Mouse (Mus musculus) MEL-GATA-1-ER (cell line): Measurements from ENCODE around the gene Psmb11.
"Not testable (repeated sequence)": the region's sequence is repeated elsewhere in the genome, so short reads cannot be mapped to it uniquely, and the experiment has no call there.

Source experiments
- DNase-seq: peaks from one replicate; pipeline ENCODE4 v3.0.0-alpha.2; 2012; ENCODE audit warnings: low read depth; ENCODE audit errors: extremely low read depth

Psmb11 gene

DNA sequence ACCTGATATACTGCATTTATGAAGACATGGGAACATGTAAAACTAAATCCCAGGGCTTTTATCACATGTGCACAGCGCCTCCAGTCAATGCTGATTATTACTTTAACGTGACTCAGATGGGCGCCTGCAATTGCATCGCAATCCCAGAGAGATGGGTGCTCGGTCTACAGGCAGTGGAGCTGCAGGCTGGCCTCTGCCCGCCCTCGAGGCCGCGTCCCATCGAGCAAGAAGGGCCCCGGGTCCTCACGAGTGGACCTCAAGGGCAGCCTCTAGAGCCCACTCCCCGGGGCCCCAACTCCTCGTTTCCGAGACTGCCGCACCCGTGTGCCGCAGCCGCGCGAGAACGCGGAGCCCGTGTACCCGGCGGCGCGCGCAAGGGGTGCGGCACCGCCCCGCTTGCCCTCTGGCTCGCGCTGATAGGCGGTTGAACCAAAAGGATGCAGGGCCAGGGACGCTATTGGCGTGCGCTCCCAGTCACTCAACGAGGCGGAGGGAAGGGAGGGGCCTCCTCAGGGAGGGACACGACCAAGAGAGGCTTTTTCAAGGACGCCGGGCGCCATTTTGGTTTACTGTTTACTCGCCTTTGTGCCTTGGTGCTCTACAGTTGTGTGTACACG lies 18.1 kb upstream of the Psmb11 start:
- DNase-seq, result peak; percentile 90

DNA sequence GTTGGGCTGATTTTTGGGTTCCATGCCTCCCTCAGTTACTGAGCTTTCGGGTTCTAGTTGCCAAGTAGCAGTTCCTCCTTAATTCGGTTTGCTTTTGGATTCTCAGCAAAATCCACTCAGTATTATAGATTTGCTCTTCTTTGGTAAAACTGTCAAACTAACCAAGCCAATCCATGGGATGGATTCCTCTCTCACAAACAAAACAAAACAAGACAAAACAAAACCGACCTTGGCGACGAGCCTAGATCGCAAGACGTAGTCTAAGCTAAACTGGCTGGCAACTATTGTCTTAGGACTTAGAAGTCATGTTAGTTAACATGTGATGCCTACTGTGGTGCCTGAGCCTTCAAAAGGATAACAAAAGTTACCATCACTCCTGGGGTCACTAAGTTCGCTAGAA lies 17.5 kb upstream of the Psmb11 start:
- DNase-seq, result no peak

DNA sequence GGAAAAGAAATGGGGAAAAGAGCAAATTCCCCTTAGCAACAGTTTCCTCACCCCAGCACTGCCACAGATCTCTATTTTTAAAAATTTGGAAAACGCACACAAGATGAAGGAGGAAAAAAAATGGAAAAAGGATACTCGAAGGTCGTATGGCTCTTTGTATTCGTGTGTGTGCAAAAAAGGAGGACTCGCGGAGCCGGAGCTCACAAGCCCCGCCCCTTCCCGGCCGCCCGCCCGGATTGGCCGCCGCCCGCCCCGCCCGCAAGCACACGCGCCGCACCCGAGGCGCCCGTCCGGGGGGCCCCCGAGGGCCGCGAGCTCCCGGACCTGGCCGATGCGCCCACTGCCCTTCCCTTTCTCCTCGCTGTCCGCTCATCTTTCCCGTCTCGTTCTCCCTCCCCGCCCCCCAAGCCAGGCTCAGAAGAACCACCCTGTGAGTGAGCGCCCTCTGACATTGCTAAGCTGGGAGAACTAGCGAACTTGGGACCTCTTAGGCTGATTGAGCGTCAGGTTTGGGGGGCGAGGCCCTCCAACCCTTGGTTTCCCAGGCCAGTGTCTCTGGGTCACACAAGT lies 15.4 kb upstream of the Psmb11 start, which contains the start of gene 4931414P19Rik:
Gene 4931414P19Rik, minus strand, starts transcription at position 242 of the 570 bp plus-strand sequence.
- no peak for DNase-seq

GRCm38 (mm10) chr14:54607226-54607625 lies 14.0 kb upstream of the Psmb11 start:
- DNase-seq, result no peak

GRCm38 (mm10) chr14:54609245-54609644 lies 12.0 kb upstream of the Psmb11 start:
- DNase-seq, result no peak

DNA sequence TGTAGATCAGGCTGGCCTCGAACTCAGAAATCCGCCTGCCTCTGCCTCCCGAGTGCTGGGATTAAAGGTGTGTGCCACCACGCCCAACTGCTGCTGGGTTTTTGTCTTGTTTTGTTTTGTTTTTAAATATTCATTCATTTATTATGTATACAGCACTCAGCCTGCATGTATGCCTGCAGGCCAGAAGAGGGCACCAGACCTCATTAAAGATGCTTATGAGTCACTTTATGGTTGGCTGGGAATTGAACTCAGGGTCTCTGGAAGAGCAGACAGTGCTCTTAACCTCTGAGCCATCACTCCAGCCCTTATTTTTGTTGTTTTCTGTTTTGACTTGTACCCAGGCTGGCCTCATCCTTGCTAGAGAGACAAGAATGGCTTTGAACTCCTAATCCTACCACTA lies 11.3 kb upstream of the Psmb11 start:
- no peak for DNase-seq

DNA sequence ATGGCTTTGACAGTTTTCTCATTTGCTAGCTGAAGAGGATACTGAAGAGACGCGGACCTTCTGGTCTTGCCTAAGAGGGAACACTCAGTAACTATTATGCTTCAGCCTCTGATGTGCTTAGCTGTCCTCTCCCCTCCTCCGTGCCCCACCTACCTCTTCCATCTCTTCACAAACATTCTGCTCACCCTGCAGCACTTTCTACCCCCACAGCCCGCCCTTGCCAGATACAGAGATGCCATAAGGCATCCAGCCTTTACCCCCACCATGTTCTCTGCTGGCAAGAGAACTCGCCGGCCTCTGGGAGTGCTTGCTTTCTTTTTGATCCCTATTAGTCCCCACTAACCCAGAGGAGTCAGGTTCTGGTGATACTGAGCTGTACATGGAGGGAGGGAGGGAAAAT lies 10.6 kb upstream of the Psmb11 start:
- DNase-seq, result no peak

- not testable (repeated sequence) for DNase-seq
Measured at GRCm38 (mm10) chr14:54614130-54614529, 7.1 kb upstream of the Psmb11 start.

GRCm38 (mm10) chr14:54616226-54616825 lies 4.9 kb upstream of the Psmb11 start:
- DNase-seq, result no peak

DNA sequence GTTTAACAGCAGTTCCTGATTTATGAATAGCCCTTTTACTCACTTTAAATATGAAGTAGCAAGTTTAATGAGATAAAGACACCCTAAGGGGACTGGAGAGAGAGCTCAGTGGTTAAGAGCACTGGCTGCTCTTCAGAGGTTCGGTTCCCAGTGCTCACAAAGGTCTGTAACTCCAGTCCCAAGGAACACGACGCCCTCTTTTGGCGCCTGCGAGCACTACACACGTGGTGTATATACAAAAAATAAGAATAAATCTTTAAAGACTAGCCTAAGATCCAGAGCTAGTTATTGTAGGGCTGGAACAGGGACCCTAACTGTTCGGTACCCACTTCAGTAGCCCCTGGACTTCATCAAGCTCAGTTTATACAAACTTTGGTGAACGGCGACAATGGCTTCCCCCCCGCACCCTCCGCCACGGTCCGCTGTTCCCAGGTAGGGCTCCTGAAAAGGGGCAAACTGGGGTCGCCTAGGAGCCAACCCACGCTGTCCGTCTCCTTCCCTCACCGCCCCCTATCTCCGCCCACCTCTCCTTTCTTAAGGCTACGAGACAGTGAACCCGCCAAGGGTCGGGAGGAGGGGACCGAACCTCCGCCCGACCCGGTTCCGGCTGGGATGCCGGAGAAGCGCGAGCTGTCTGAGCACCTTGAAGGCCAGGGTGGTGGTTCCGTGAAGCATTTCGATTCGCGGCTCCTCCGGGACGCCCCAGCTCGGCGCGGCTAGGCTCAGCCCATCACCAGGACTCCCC lies 3.9 kb upstream of the Psmb11 start:
- no peak for DNase-seq

GRCm38 (mm10) chr14:54617897-54618365 lies 3.3 kb upstream of the Psmb11 start, which contains the start of gene Psmb5:
Psmb5 (minus strand) TSS chr14:54618022.
- DNase-seq, result peak; percentile 77

DNA sequence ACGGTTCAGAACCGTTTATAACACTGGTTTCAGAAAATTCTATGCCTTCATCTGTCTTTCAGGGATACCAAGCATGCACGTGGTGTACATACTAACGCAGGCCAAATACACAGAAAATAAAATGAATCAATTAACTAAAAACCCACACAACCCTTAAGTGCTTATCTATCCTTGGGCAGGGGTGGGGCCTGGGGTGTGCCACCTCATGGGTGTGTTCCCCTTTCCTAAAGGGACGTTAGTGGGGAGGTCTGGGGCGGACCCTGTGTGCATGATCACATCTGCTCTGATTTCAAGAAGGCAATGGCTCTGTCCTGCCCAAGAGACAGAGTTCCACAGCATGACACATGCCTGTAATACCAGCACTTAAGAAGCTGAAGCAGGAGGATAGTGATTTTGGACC lies 2.1 kb downstream of the Psmb11 start:
- no peak for DNase-seq

DNA sequence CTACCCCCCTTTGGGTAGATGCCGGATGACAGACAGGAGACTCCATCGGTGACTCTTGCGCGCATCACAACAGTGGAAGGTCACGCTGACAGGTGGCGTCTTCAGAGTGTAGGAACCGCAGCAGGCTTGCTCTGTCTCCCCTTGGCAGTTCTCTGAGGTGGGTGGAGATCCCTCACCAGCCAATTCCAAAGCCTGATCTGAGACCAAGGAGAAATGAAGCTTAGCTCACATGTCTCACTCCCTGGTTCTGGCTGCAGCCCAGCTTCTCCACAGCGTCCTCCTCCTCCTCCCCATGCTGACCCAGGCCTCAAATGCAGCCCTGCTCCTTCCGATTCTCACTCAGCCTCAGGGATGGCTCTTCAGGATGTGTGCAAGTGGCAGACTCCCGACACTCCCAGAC lies 3.7 kb downstream of the Psmb11 start:
- DNase-seq, result no peak

DNA sequence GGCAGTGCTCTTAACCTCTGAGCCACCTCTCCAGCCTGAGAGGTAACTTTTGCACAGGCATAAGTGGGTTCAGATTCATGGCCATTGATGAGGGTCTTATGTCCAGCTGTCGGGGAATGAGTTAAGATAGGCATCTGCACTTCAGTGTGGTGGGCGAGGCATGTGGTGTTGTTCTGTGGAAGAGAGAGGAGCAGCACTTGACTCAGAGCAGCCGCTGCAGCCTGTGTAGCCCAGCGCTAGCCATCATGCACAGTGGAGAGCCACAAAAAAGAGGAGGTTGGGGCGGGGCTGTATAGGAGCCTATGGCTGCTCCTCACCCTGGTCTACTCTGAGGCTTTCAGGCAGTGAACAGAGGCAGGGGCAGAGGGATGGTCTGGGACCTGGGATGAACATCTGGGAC lies 6.9 kb downstream of the Psmb11 start:
- no peak for DNase-seq

- peak; percentile 67 for DNase-seq
Measured at GRCm38 (mm10) chr14:54629797-54630196, 8.6 kb downstream of the Psmb11 start.

- peak; percentile 77 for DNase-seq
Measured at GRCm38 (mm10) chr14:54630583-54631239, 9.5 kb downstream of the Psmb11 start.

DNA sequence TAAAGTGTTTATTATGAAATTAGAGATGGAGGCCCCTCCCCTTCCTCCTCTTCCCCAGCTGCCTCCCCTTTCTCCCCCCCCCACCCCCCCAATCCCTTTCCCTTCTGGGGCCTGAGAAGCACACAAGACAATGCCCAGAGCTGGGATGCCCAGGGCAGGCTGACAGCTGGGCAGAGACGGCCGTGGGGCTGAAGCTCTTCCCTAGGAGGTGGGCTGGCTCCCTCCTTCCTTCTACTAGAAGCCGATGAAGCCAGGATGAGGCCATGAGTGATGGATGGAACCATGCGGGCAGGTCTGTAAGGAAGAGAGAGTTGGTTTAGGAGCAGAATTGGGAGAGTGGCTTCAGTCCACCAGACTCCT lies 10.0 kb downstream of the Psmb11 start:
- no peak for DNase-seq

- DNase-seq, result no peak
Measured at GRCm38 (mm10) chr14:54632252-54632651, 11.0 kb downstream of the Psmb11 start.

DNA sequence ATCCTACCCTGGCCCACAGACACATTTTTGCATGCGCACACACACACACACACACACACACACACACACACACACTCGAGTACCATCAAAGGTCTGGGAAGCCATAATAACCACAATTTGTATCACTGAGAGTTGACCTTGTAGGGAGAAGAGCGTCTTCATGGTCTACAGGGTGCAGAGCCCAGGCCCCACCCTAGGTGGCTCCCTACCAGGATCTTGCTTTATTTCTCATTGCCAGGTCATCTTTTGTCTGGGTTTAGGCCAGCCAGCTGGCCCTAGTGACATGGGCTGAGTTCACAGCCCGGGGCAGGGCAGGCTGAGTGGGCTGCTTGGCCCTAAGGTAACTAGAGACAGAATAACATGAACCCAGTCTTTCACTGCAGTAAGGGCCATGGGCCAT lies 12.9 kb downstream of the Psmb11 start:
- DNase-seq, result no peak

DNA sequence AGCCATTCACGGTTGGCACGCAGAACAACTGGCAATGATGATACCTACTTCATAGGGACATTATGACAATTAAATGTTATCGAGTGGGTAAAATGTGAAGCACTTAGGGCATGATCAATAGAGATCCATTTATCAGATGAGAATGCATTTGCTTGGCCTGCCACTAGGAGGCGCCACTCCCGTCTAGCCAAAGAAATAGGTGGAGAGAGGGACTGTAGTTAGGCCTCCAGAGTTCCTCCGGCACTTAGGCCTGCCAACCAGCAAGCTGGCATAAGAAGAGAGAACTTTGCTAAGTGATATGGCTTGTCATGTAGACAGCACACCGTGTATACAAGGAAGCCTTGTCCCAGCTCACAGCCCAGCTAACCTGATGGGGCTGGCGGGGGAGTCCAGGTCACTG lies 15.7 kb downstream of the Psmb11 start:
- no peak for DNase-seq

- DNase-seq, result no peak
Measured at GRCm38 (mm10) chr14:54638210-54638609, 17.0 kb downstream of the Psmb11 start.

DNA sequence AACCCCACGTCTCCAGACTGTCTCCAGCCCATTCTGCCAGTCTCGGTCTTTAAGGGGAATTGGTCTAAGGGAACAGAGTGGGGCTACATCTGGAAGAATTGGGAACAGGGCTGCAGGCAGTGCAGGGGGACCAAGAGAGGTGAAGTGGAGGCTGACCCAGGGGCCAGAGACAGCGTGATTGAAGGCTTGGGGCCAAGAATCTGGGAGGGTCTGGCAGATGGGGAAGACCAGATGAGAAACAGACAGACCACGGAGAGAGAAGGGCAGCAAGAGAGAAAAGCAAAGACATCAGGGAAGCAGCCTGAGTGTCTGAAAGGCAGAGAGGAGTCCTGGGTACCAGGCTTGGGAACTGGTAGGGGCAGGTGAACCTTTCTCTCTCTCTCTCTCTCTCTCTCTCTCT lies 18.9 kb downstream of the Psmb11 start:
- no peak for DNase-seq
